Mouse (Mus musculus) embryonic fibroblast, embryonic 13.5 days (primary cell): ENCODE data around the gene Rpp38.

Experiments
- CTCF ChIP-seq: IDR thresholded peaks from 2 replicates; pipeline ENCODE4 v1.5.1; 2011; ENCODE audit warnings: mild to moderate bottlenecking, control low read depth, low read length, moderate library complexity, borderline replicate concordance; ENCODE audit not compliant: insufficient read depth
- POLR2A ChIP-seq: IDR thresholded peaks from 2 replicates; pipeline ENCODE4 v1.6.1; 2011; ENCODE audit warnings: low read depth, mild to moderate bottlenecking, control low read depth, low read length, moderate library complexity

DNA sequence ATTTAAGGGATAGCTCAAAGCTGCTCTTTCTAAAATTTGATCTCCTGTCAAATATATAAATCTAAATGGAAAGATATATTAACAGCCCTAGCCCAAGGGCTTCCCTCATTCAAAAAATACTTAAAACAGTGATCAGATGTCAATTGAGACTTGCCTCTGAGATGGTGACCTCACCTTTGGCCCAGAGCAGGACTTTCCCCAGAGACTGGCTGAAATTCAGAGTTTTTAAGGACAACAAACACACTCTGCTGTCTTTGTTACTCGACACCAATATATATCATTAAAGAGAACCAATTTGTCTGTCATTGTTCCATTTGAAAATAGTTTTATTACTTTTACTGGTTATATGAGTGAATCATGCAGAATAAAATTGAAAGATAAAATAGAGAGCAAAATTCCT, 42.9 kb downstream of the Rpp38 start:
- no peak for TF ChIP-seq POLR2A
- TF ChIP-seq CTCF = no peak
